Mouse (Mus musculus): ENCODE measurements at regions not wholly inside any gene's neighbourhood (a gene's known extent, or its start where the extent isn't known, plus 50 kb on each side); places are given as distances from the start of the nearest gene placed in this dataset.

GRCm38 (mm10) chr1:104578123-104578522, 190.2 kb upstream of the Cdh20 start:
- no peak for TF ChIP-seq CTCF (conservative IDR thresholded peaks at IDR 0.05)
- DNase-seq (ENCODE audit: low spot score in 2 of 2), result no peak

GRCm38 (mm10) chr1:104584123-104584522, 184.2 kb upstream of the Cdh20 start:
- TF ChIP-seq CTCF (conservative IDR thresholded peaks at IDR 0.05), result no peak
- H3K27ac ChIP-seq, result no peak overlapping the region
- H3K4me3 ChIP-seq, result no peak overlapping the region
- no peak for DNase-seq (ENCODE audit: low spot score in 2 of 2)

More at GRCm38 (mm10) chr1:104578123-104578522, 190.2 kb upstream of the Cdh20 start:
- no peak overlapping the region for H3K4me3 ChIP-seq
- no peak overlapping the region for H3K27ac ChIP-seq

GRCm38 (mm10) chr1:104586985-104587384, 181.3 kb upstream of the Cdh20 start:
- no peak for DNase-seq (ENCODE audit: low spot score in 2 of 2)
- Histone ChIP-seq H3K27ac (no peak overlapping the region), H3K4me3 (no peak overlapping the region)
- no peak for TF ChIP-seq CTCF (conservative IDR thresholded peaks at IDR 0.05)

- Histone ChIP-seq H3K27ac (no peak overlapping the region), H3K4me3 (no peak overlapping the region)
- DNase-seq (ENCODE audit: low spot score in 2 of 2), result no peak
- TF ChIP-seq CTCF (conservative IDR thresholded peaks at IDR 0.05), result no peak
Observed at GRCm38 (mm10) chr1:104605301-104605700, 163.0 kb upstream of the Cdh20 start.

GRCm38 (mm10) chr1:104609409-104609808, 158.9 kb upstream of the Cdh20 start:
- Histone ChIP-seq H3K4me3 (no peak overlapping the region), H3K27ac (no peak overlapping the region)
- peak; percentile 51 for TF ChIP-seq CTCF (conservative IDR thresholded peaks at IDR 0.05)
- DNase-seq (ENCODE audit: low spot score in 2 of 2), result no peak

GRCm38 (mm10) chr1:104617374-104617773, 151.0 kb upstream of the Cdh20 start:
- DNase-seq (ENCODE audit: low spot score in 2 of 2), result no peak
- no peak for TF ChIP-seq CTCF (conservative IDR thresholded peaks at IDR 0.05)
- H3K4me3 ChIP-seq, result no peak overlapping the region
- H3K27ac ChIP-seq, result no peak overlapping the region

- Histone ChIP-seq H3K27ac (no peak overlapping the region), H3K4me3 (no peak overlapping the region)
- DNase-seq (ENCODE audit: low spot score in 2 of 2), result no peak
- TF ChIP-seq CTCF (conservative IDR thresholded peaks at IDR 0.05), result no peak
Observed at GRCm38 (mm10) chr1:104619805-104620375, 148.4 kb upstream of the Cdh20 start.

- no peak overlapping the region for H3K4me3 ChIP-seq
- peak; percentile 56 for TF ChIP-seq CTCF (conservative IDR thresholded peaks at IDR 0.05)
- DNase-seq (ENCODE audit: low spot score in 2 of 2), result no peak
Observed at GRCm38 (mm10) chr1:104625528-104625927, 142.8 kb upstream of the Cdh20 start.

GRCm38 (mm10) chr1:104652405-104652804, 115.9 kb upstream of the Cdh20 start:
- H3K27ac ChIP-seq, result no peak overlapping the region
- H3K4me3 ChIP-seq, result no peak overlapping the region
- peak in 1 of 2 experiments; percentile 4 for DNase-seq (ENCODE audit: low spot score in 2 of 2)
- no peak for TF ChIP-seq CTCF (conservative IDR thresholded peaks at IDR 0.05)

More at GRCm38 (mm10) chr1:104625528-104625927, 142.8 kb upstream of the Cdh20 start:
- H3K27ac ChIP-seq, result no peak overlapping the region

All from layer of hippocampus, adult 2 months (tissue).